Mouse (Mus musculus): Measurements from ENCODE around the gene Pink1. TPM values are rescaled to one million over a fixed set of nuclear protein-coding genes. Genes with fewer than 3 reads are reported as not detected.

Pink1 gene
- total RNA-seq, 2 experiments from 2014 or later, result 20.1 to 24.7 TPM

- ATAC-seq (replicated peaks; ENCODE audit: poor library complexity), result 0 out of 2 replicates have a peak, but pooled peaks have one; percentile 33
Measured at GRCm38 (mm10) chr4:138315781-138316180, 10.3 kb downstream of the Pink1 start.

GRCm38 (mm10) chr4:138313795-138314194, 12.3 kb downstream of the Pink1 start:
- ATAC-seq (replicated peaks; ENCODE audit: poor library complexity), result no peak

GRCm38 (mm10) chr4:138313021-138313420, 13.1 kb downstream of the Pink1 start:
- no peak for ATAC-seq (replicated peaks; ENCODE audit: poor library complexity)

GRCm38 (mm10) chr4:138312105-138312504, 14.0 kb downstream of the Pink1 start:
- no peak for ATAC-seq (replicated peaks; ENCODE audit: poor library complexity)

GRCm38 (mm10) chr4:138311595-138311994, 14.5 kb downstream of the Pink1 start:
- ATAC-seq (replicated peaks; ENCODE audit: poor library complexity), result peak; percentile 56

- no peak for ATAC-seq (replicated peaks; ENCODE audit: poor library complexity)
Measured at GRCm38 (mm10) chr4:138310311-138310910, 15.7 kb downstream of the Pink1 start.

- 0 out of 2 replicates have a peak, but pooled peaks have one; percentile 7 for ATAC-seq (replicated peaks; ENCODE audit: poor library complexity)
Measured at GRCm38 (mm10) chr4:138307739-138308138, 18.4 kb downstream of the Pink1 start.

- no peak for ATAC-seq (replicated peaks; ENCODE audit: poor library complexity)
Measured at GRCm38 (mm10) chr4:138307025-138307424, 19.1 kb downstream of the Pink1 start.

GRCm38 (mm10) chr4:138304340-138305104, 21.6 kb downstream of the Pink1 start, which contains the start of gene Ddost:
Gene Ddost, plus strand, starts transcription at chr4:138304730.
- peak; percentile 93 for ATAC-seq (replicated peaks; ENCODE audit: poor library complexity)

- ATAC-seq (replicated peaks; ENCODE audit: poor library complexity), result peak; percentile 15
Measured at GRCm38 (mm10) chr4:138303742-138304141, 22.4 kb downstream of the Pink1 start.

- no peak for ATAC-seq (replicated peaks; ENCODE audit: poor library complexity)
Measured at GRCm38 (mm10) chr4:138303011-138303410, 23.1 kb downstream of the Pink1 start.

GRCm38 (mm10) chr4:138301271-138301780, 24.8 kb downstream of the Pink1 start:
- no peak for ATAC-seq (replicated peaks; ENCODE audit: poor library complexity)

GRCm38 (mm10) chr4:138293949-138294550, 32.1 kb downstream of the Pink1 start:
- no peak for ATAC-seq (replicated peaks; ENCODE audit: poor library complexity)

- no peak for ATAC-seq (replicated peaks; ENCODE audit: poor library complexity)
Measured at GRCm38 (mm10) chr4:138293261-138293948, 32.7 kb downstream of the Pink1 start.

GRCm38 (mm10) chr4:138292028-138292427, 34.1 kb downstream of the Pink1 start:
- no peak for ATAC-seq (replicated peaks; ENCODE audit: poor library complexity)

GRCm38 (mm10) chr4:138288691-138289090, 37.4 kb downstream of the Pink1 start:
- peak; percentile 63 for ATAC-seq (replicated peaks; ENCODE audit: poor library complexity)

GRCm38 (mm10) chr4:138286411-138286810, 39.7 kb downstream of the Pink1 start:
- ATAC-seq (replicated peaks; ENCODE audit: poor library complexity), result no peak

GRCm38 (mm10) chr4:138282834-138283233, 43.3 kb downstream of the Pink1 start:
- peak; percentile 99 for ATAC-seq (replicated peaks; ENCODE audit: poor library complexity)

- no peak for ATAC-seq (replicated peaks; ENCODE audit: poor library complexity)
Measured at GRCm38 (mm10) chr4:138278346-138278745, 47.8 kb downstream of the Pink1 start.

- ATAC-seq (replicated peaks; ENCODE audit: poor library complexity), result no peak
Measured at GRCm38 (mm10) chr4:138272011-138272997, 53.8 kb downstream of the Pink1 start.
